Mouse (Mus musculus): ENCODE data around the gene Tas2r113. TPM values are rescaled to one million over a fixed set of nuclear protein-coding genes. Genes with fewer than 3 reads are reported as not detected.
"Not testable (repeated sequence)": the region's sequence is repeated elsewhere in the genome, so short reads cannot be mapped to it uniquely, and the experiment has no call there.

The Tas2r113 gene
- polyA plus RNA-seq (2012; rRNA removed): not detected in 2 replicates

GRCm38 (mm10) chr6:132892711-132893110, at the start of gene Tas2r113:
Gene Tas2r113 (plus strand): TSS chr6:132893011.
- no peaks in the 10 kb centered on the region for H3K27me3 ChIP-seq (ENCODE audit: control insufficient read depth, insufficient read depth, low read length)
- TF ChIP-seq CTCF (IDR thresholded peaks at IDR 0.05; ENCODE audit: borderline replicate concordance, insufficient read depth, low read depth, low read length) (no peak), POLR2A (IDR thresholded peaks at IDR 0.05; ENCODE audit: borderline replicate concordance, insufficient read depth, low read length) (no peak)
- no peak for DNase-seq
- no peaks in the 10 kb centered on the region for H3K4me1 ChIP-seq (ENCODE audit: control insufficient read depth, insufficient read depth, low read length)
- no peak within 1 kb of the TSS for H3K4me3 ChIP-seq (replicated peaks; ENCODE audit: insufficient read depth, low read depth, low read length)
- WGBS: 54% methylated on average over 1 of the region's 1 CpGs
- H3K27ac ChIP-seq (ENCODE audit: insufficient read depth, low read length): no peak within 1 kb of the TSS

DNA sequence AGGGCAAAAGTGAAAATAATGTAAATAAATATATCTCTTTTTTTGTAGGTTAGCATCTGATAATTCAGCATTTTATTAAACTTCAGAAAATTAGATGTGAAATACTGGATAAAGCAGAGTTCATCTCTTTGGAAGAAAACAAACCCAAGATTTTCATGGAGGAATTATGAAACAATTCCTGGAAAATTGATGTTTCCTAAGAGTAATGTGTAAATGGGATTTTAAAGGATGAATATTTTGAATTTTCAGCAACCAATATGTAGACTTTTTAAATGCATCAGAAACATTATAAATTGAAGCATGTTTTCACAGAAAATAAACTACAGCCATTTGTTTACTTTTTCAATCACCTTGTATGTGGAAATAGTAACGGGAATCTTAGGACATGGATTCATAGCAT, 46.0 kb upstream of the Tas2r113 start, which contains the start of gene Tas2r123:
TSS of gene Tas2r123 (plus strand) at position 301 of the 400 bp plus-strand sequence.
- no peak for TF ChIP-seq POLR2A (IDR thresholded peaks at IDR 0.05; ENCODE audit: borderline replicate concordance, insufficient read depth, low read length)
- TF ChIP-seq CTCF (IDR thresholded peaks at IDR 0.05; ENCODE audit: borderline replicate concordance, insufficient read depth, low read depth, low read length): no peak
- 84% methylated on average over 1 of the region's 1 CpGs for WGBS

DNA sequence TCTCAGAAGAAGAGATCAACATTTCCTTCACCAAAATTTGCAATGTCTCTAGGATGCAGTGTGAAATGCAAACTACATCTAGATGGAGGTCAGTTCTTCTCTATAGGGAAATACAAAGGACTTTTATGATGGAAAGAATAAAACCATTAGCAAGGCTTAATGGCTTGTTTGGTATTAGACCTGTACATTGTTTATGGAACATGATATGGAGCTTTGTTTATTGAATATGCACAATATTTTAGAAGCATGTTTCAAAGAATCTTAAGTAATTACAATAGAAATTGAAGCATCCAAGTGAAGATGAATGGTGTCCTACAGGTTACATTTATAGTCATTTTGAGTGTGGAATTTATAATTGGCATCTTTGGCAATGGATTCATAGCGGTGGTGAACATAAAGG, 37.7 kb upstream of the Tas2r113 start, which contains the start of gene Tas2r116:
TSS of gene Tas2r116 (plus strand) at position 301 of the 400 bp plus-strand sequence.
- H3K27ac ChIP-seq (ENCODE audit: insufficient read depth, low read length): no peak within 1 kb of the TSS
- H3K27me3 ChIP-seq (ENCODE audit: control insufficient read depth, insufficient read depth, low read length): no peaks in the 10 kb centered on the region
- no peak for TF ChIP-seq CTCF (IDR thresholded peaks at IDR 0.05; ENCODE audit: borderline replicate concordance, insufficient read depth, low read depth, low read length)
- no peak for TF ChIP-seq POLR2A (IDR thresholded peaks at IDR 0.05; ENCODE audit: borderline replicate concordance, insufficient read depth, low read length)
- H3K4me1 ChIP-seq (ENCODE audit: control insufficient read depth, insufficient read depth, low read length): no peaks in the 10 kb centered on the region
- DNase-seq: no peak
- H3K4me3 ChIP-seq (replicated peaks; ENCODE audit: insufficient read depth, low read depth, low read length): no peak within 1 kb of the TSS
- 73% methylated on average over 1 of the region's 1 CpGs for WGBS

More for the DNA sequence above, 46.0 kb upstream of the Tas2r113 start, which contains the start of gene Tas2r123:
- Histone ChIP-seq H3K4me1 (ENCODE audit: control insufficient read depth, insufficient read depth, low read length) (no peaks in the 10 kb centered on the region), H3K27ac (ENCODE audit: insufficient read depth, low read length) (no peak within 1 kb of the TSS), H3K27me3 (ENCODE audit: control insufficient read depth, insufficient read depth, low read length) (no peaks in the 10 kb centered on the region), H3K4me3 (replicated peaks; ENCODE audit: insufficient read depth, low read depth, low read length) (no peak within 1 kb of the TSS)
- DNase-seq: no peak

- DNase-seq: no peak
- H3K27ac ChIP-seq (ENCODE audit: insufficient read depth, low read length): no peak within 1 kb of the TSS
- no peaks in the 10 kb centered on the region for H3K4me1 ChIP-seq (ENCODE audit: control insufficient read depth, insufficient read depth, low read length)
- H3K4me3 ChIP-seq (replicated peaks; ENCODE audit: insufficient read depth, low read depth, low read length): no peak within 1 kb of the TSS
- no peak for TF ChIP-seq POLR2A (IDR thresholded peaks at IDR 0.05; ENCODE audit: borderline replicate concordance, insufficient read depth, low read length)
- TF ChIP-seq CTCF (IDR thresholded peaks at IDR 0.05; ENCODE audit: borderline replicate concordance, insufficient read depth, low read depth, low read length): no peak
- H3K27me3 ChIP-seq (ENCODE audit: control insufficient read depth, insufficient read depth, low read length): no peaks in the 10 kb centered on the region
These were observed 25.1 kb upstream of the Tas2r113 start, which contains the start of gene Tas2r110 for GRCm38 (mm10) chr6:132867708-132868107. Gene Tas2r110 (plus strand): TSS chr6:132868008.

GRCm38 (mm10) chr6:132909351-132909750, 16.5 kb downstream of the Tas2r113 start, which contains the start of gene Tas2r125:
Gene Tas2r125 (plus strand): TSS chr6:132909651.
- Histone ChIP-seq H3K27me3 (ENCODE audit: control insufficient read depth, insufficient read depth, low read length) (no peaks in the 10 kb centered on the region), H3K4me1 (ENCODE audit: control insufficient read depth, insufficient read depth, low read length) (no peaks in the 10 kb centered on the region), H3K27ac (ENCODE audit: insufficient read depth, low read length) (no peak within 1 kb of the TSS), H3K4me3 (replicated peaks; ENCODE audit: insufficient read depth, low read depth, low read length) (no peak within 1 kb of the TSS)
- no peak for TF ChIP-seq CTCF (IDR thresholded peaks at IDR 0.05; ENCODE audit: borderline replicate concordance, insufficient read depth, low read depth, low read length)
- no peak for TF ChIP-seq POLR2A (IDR thresholded peaks at IDR 0.05; ENCODE audit: borderline replicate concordance, insufficient read depth, low read length)
- DNase-seq: no peak
- 83% methylated on average over 3 of the region's 3 CpGs for WGBS

- H3K4me1 ChIP-seq (ENCODE audit: control insufficient read depth, insufficient read depth, low read length); H3K27ac ChIP-seq (ENCODE audit: insufficient read depth, low read length); H3K27me3 ChIP-seq (ENCODE audit: control insufficient read depth, insufficient read depth, low read length): not testable (repeated sequence)
These were observed 48.6 kb downstream of the Tas2r113 start for GRCm38 (mm10) chr6:132941376-132941775.

More at GRCm38 (mm10) chr6:132941376-132941775, 48.6 kb downstream of the Tas2r113 start:
- not testable (repeated sequence) for H3K4me3 ChIP-seq (replicated peaks; ENCODE audit: insufficient read depth, low read depth, low read length); DNase-seq

Other genes starting within 250 kb of the Tas2r113 start
- not detected in 2 replicates for gene A630073D07Rik, start 241.5 kb upstream of the Tas2r113 start, polyA plus RNA-seq (2012; rRNA removed)
- not detected in 2 replicates for gene Tas2r120, start 236.1 kb upstream of the Tas2r113 start, polyA plus RNA-seq (2012; rRNA removed)
- gene Tas2r121, start 192.0 kb upstream of the Tas2r113 start, polyA plus RNA-seq (2012; rRNA removed): not detected in 2 replicates
- not detected in 2 replicates for gene Tas2r122, start 181.1 kb upstream of the Tas2r113 start, polyA plus RNA-seq (2012; rRNA removed)
- gene Tas2r115, start 155.0 kb upstream of the Tas2r113 start, polyA plus RNA-seq (2012; rRNA removed): not detected in 2 replicates
- gene Tas2r124, start 138.3 kb upstream of the Tas2r113 start, polyA plus RNA-seq (2012; rRNA removed): not detected in 2 replicates
- not detected in 2 replicates for gene Tas2r102, start 130.9 kb upstream of the Tas2r113 start, polyA plus RNA-seq (2012; rRNA removed)
- not detected in 2 replicates for gene Tas2r136, start 114.8 kb upstream of the Tas2r113 start, polyA plus RNA-seq (2012; rRNA removed)
- not detected in 2 replicates for gene Tas2r117, start 90.2 kb upstream of the Tas2r113 start, polyA plus RNA-seq (2012; rRNA removed)
- gene Tas2r123, start 45.9 kb upstream of the Tas2r113 start, polyA plus RNA-seq (2012; rRNA removed): not detected in 2 replicates
- gene Tas2r116, start 37.6 kb upstream of the Tas2r113 start, polyA plus RNA-seq (2012; rRNA removed): not detected in 2 replicates
- gene Tas2r110, start 25.0 kb upstream of the Tas2r113 start, polyA plus RNA-seq (2012; rRNA removed): not detected in 2 replicates
- not detected in 2 replicates for gene Tas2r125, start 16.6 kb downstream of the Tas2r113 start, polyA plus RNA-seq (2012; rRNA removed)
- not detected in 2 replicates for gene Tas2r129, start 58.1 kb downstream of the Tas2r113 start, polyA plus RNA-seq (2012; rRNA removed)
- not detected in 2 replicates for gene Tas2r131, start 64.9 kb downstream of the Tas2r113 start, polyA plus RNA-seq (2012; rRNA removed)
- not detected in 2 replicates for gene Tas2r109, start 88.0 kb downstream of the Tas2r113 start, polyA plus RNA-seq (2012; rRNA removed)
- gene Tas2r103, start 144.1 kb downstream of the Tas2r113 start, polyA plus RNA-seq (2012; rRNA removed): not detected in 2 replicates
- gene Tas2r140, start 162.8 kb downstream of the Tas2r113 start, polyA plus RNA-seq (2012; rRNA removed): not detected in 2 replicates
- 82.1 and 84.5 TPM in 2 replicates for gene Smim10l1, start 211.9 kb downstream of the Tas2r113 start, polyA plus RNA-seq (2012; rRNA removed)